Mouse (Mus musculus): ENCODE measurements around the gene Map3k13.

DNA sequence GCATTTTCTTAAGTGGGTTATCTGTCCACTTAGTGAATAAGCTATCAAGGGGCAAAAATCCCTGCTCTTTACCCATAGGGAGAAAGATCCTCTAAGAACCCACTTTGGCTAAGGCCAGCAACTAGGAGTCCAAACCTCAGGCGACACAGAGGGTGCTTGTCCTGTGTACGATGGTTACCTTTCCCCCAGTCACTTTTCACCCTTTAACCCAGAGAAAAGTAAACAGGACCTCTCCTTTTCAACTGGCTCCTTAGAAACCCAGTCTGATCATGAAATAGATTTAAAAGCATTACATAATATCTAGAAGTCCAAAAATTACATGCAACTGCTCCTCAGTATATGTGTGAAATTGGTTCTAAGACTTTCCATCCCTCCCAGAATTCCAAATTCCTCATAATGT is 11.3 kb upstream of the Map3k13 start:
- TF ChIP-seq EP300 (optimal IDR thresholded peaks at IDR 0.05) (no peak), CTCF (IDR thresholded peaks at IDR 0.05; ENCODE audit: low read depth) (no peak)
